Mouse (Mus musculus) ES-E14 (cell line): ENCODE measurements at regions not wholly inside any gene's neighbourhood (a gene's known extent, or its start where the extent isn't known, plus 50 kb on each side); places are given as distances from the start of the nearest gene placed in this dataset.

ENCODE experiments used
- CHD2 ChIP-seq: IDR thresholded peaks from 2 replicates; pipeline ENCODE4 v1.6.1; 2014; ENCODE audit warnings: mild to moderate bottlenecking, low read depth, low read length, inconsistent platforms
- HCFC1 ChIP-seq: IDR thresholded peaks from 2 replicates; pipeline ENCODE4 v1.6.1; 2012; ENCODE audit warnings: low read length, inconsistent platforms, borderline replicate concordance; ENCODE audit not compliant: insufficient read depth
- ZC3H11A ChIP-seq: IDR thresholded peaks from 2 replicates; pipeline ENCODE4 v1.6.1; 2012; ENCODE audit warnings: low read depth, mild to moderate bottlenecking, inconsistent platforms, low read length, borderline replicate concordance
- ZNF384 ChIP-seq: IDR thresholded peaks from 2 replicates; pipeline ENCODE4 v1.6.1; 2012; ENCODE audit warnings: low read depth, low read length, inconsistent platforms

GRCm38 (mm10) chr2:47945061-47945460 is 868.8 kb upstream of the Acvr2a start:
- TF ChIP-seq CHD2 = no peak
- no peak for TF ChIP-seq ZC3H11A
- TF ChIP-seq ZNF384 = no peak
- no peak for TF ChIP-seq HCFC1
